Mouse (Mus musculus): ENCODE results near the gene Cntn1. TPM values are rescaled to one million over a fixed set of nuclear protein-coding genes. Genes with fewer than 3 reads are reported as not detected.

Cntn1 gene
- total RNA-seq (2023), result not detected

GRCm38 (mm10) chr15:92050996-92051352 is at the start of gene Cntn1:
Gene Cntn1 (plus strand): TSS chr15:92051165.

Other genes starting within 250 kb of the Cntn1 start
- not detected for gene Smgc, start 212.9 kb upstream of the Cntn1 start, total RNA-seq (2023)

Data from CD4-positive naive resting alpha-beta T cell, adult 76 days (primary cell).